Mouse (Mus musculus) stomach, adult 2 months (tissue): ENCODE data around the gene Slain1. TPM values are rescaled to one million over a fixed set of nuclear protein-coding genes. Genes with fewer than 3 reads are reported as not detected.

Experiments used
- polyA plus RNA-seq: library from polyadenylated mRNA; depleted of rRNA; stranded (reverse); fragments of >200 nt; gene quantifications from 2 replicates; pipeline ENCODE4 v1.2.3, GENCODE M21; 2012; rRNA removed

Gene Slain1
- polyA plus RNA-seq, result 1.5 and 2.4 TPM in 2 replicates

GRCm38 (mm10) chr14:103649896-103650334, at the start of gene Slain1:
Gene Slain1 (plus strand): TSS chr14:103650228.

Other genes starting within 250 kb of the Slain1 start
- 1.1 TPM in 2 replicates for gene Scel, start 136.9 kb upstream of the Slain1 start, polyA plus RNA-seq
- 0.49 and 0.87 TPM in 2 replicates for gene Ednrb, start 194.2 kb downstream of the Slain1 start, polyA plus RNA-seq